Mouse (Mus musculus): Measurements from ENCODE around the gene Slc12a3. TPM values are rescaled to one million over a fixed set of nuclear protein-coding genes. Genes with fewer than 3 reads are reported as not detected.
A peak's percentile ranks its signal among the peaks of the same experiment; 100 is the strongest.

The Slc12a3 gene
- total and polyA plus RNA-seq, 2 experiments from 2014 or later, result 0.05 TPM; not detected in 1

DNA sequence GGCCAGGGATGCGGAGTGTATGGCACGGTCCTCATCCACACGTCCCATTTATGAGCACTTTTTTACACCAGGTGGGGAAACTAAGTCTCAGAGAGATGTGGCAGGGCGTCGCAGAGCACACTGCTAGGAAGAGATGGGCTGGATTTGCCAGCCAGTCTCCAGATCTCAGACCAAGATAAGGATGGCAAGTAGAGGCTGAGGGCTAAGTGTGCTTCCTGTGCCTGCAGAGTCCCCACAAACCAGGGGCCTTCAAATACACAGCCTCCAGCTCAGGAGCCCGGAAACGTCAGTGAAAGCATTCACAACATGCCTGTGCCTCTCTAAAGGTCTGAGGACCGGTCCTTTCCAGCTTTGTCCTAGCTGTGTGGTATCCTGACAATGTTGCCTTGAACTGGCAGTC, 8.6 kb downstream of the Slc12a3 start:
- Histone ChIP-seq H3K27me3 (ENCODE audit: insufficient read depth, low read length) (no peaks in the 10 kb centered on the region), H3K9ac (replicated peaks; ENCODE audit: low read length, poor library complexity, severe bottlenecking) (no peak overlapping the region), H3K9me3 (ENCODE audit: low read length) (no peaks in the 10 kb centered on the region), H3K4me1 (ENCODE audit: insufficient read depth, low read length) (no peaks in the 10 kb centered on the region), H3K36me3 (ENCODE audit: insufficient read depth, low read length) (no peaks in the 10 kb centered on the region), H3K4me2 (ENCODE audit: low read depth, low read length, poor library complexity, severe bottlenecking) (no peak overlapping the region), H3K4me3 (ENCODE audit: low read depth, low read length) (no peak overlapping the region), H3K27ac (ENCODE audit: low read depth, low read length) (no peak overlapping the region)
- ATAC-seq (ENCODE audit: low FRiP score) (no peak), DNase-seq (ENCODE audit: low spot score) (no peak)
- 86% methylated on average over 8 of the region's 8 CpGs for WGBS
- no peak for TF ChIP-seq CTCF (IDR thresholded peaks at IDR 0.05)

DNA sequence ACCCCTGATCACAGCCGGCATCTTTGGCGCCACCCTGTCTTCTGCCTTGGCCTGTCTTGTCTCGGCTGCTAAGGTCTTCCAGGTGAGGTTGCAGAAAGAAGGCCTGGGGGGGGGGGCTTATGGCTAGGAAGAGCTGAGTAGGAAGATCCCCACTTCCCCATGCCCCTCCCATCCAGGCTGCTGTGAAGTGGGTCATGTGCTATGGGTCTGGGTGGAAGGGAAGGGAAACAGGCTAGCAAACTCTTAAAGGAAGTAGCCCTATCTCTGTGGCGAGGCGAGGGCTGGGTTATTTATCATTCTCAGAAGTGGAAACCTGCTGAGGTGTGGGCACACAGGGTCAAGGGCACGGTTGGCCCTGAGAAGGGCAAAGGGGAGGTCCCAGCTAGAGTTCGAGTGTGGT, 11.8 kb downstream of the Slc12a3 start:
- Histone ChIP-seq H3K9ac (replicated peaks; ENCODE audit: low read length, poor library complexity, severe bottlenecking) (no peak overlapping the region), H3K4me1 (ENCODE audit: insufficient read depth, low read length) (no peaks in the 10 kb centered on the region), H3K27me3 (ENCODE audit: insufficient read depth, low read length) (no peaks in the 10 kb centered on the region), H3K9me3 (ENCODE audit: low read length) (no peaks in the 10 kb centered on the region), H3K36me3 (ENCODE audit: insufficient read depth, low read length) (no peaks in the 10 kb centered on the region), H3K4me2 (ENCODE audit: low read depth, low read length, poor library complexity, severe bottlenecking) (no peak overlapping the region), H3K4me3 (ENCODE audit: low read depth, low read length) (no peak overlapping the region), H3K27ac (ENCODE audit: low read depth, low read length) (no peak overlapping the region)
- DNase-seq (ENCODE audit: low spot score), result no peak
- no peak for TF ChIP-seq CTCF (IDR thresholded peaks at IDR 0.05)
- 90% methylated on average over 7 of the region's 7 CpGs for WGBS
- ATAC-seq (ENCODE audit: low FRiP score), result no peak

DNA sequence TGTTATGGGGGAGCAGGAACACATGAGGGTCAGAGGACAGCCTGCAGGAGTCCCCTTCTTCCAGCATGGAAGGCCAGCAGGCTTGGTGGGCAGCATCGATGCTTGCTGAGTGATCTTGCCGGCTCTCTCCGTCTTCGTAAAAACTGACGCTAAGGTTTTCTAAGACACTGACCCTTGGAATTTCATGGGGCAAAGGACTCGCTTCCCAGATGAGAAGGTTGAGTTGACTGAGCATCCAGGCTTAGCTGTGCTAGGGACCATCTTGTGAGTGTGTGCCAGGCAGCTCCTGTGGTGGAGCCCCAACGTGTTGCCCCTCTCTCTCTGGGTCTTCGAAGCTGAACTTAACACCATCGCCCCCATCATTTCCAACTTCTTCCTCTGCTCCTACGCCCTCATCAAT, 13.7 kb downstream of the Slc12a3 start:
- 92% methylated on average over 10 of the region's 10 CpGs for WGBS
- TF ChIP-seq CTCF (IDR thresholded peaks at IDR 0.05), result no peak
- H3K4me1 ChIP-seq (ENCODE audit: insufficient read depth, low read length), result no peaks in the 10 kb centered on the region
- no peak overlapping the region for H3K9ac ChIP-seq (replicated peaks; ENCODE audit: low read length, poor library complexity, severe bottlenecking)
- H3K9me3 ChIP-seq (ENCODE audit: low read length), result no peaks in the 10 kb centered on the region
- H3K27me3 ChIP-seq (ENCODE audit: insufficient read depth, low read length), result no peaks in the 10 kb centered on the region
- H3K4me3 ChIP-seq (ENCODE audit: low read depth, low read length), result no peak overlapping the region
- no peak overlapping the region for H3K27ac ChIP-seq (ENCODE audit: low read depth, low read length)
- ATAC-seq (ENCODE audit: low FRiP score) (no peak), DNase-seq (ENCODE audit: low spot score) (no peak)
- no peaks in the 10 kb centered on the region for H3K36me3 ChIP-seq (ENCODE audit: insufficient read depth, low read length)
- H3K4me2 ChIP-seq (ENCODE audit: low read depth, low read length, poor library complexity, severe bottlenecking), result no peak overlapping the region

DNA sequence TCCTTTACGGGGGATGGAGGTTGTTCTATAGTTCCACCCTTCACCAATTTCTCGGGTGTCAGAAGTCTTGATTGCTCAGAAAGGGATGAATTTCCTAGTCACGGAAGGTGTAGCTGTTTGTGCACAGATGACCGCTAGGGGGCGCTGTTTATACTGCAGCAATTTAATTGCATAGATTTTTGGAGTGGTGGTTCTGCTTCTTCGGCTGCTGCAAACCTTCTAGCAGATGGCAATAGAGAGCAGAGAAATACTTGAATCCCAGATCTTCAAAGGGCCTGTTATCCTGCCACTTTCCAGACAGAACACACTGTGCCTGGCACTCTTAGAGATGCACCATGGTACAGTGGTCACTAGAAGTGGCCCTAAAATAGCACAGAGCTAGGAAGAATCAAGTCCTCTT, 14.3 kb downstream of the Slc12a3 start:
- Histone ChIP-seq H3K4me2 (ENCODE audit: low read depth, low read length, poor library complexity, severe bottlenecking) (no peak overlapping the region), H3K27me3 (ENCODE audit: insufficient read depth, low read length) (no peaks in the 10 kb centered on the region), H3K9me3 (ENCODE audit: low read length) (no peaks in the 10 kb centered on the region), H3K4me3 (ENCODE audit: low read depth, low read length) (no peak overlapping the region), H3K4me1 (ENCODE audit: insufficient read depth, low read length) (no peaks in the 10 kb centered on the region), H3K27ac (ENCODE audit: low read depth, low read length) (no peak overlapping the region), H3K9ac (replicated peaks; ENCODE audit: low read length, poor library complexity, severe bottlenecking) (no peak overlapping the region), H3K36me3 (ENCODE audit: insufficient read depth, low read length) (no peaks in the 10 kb centered on the region)
- 8% methylated on average over 6 of the region's 6 CpGs for WGBS
- peak; percentile 94 for TF ChIP-seq CTCF (IDR thresholded peaks at IDR 0.05)
- DNase-seq (ENCODE audit: low spot score), result peak; percentile 92
- no peak for ATAC-seq (ENCODE audit: low FRiP score)

DNA sequence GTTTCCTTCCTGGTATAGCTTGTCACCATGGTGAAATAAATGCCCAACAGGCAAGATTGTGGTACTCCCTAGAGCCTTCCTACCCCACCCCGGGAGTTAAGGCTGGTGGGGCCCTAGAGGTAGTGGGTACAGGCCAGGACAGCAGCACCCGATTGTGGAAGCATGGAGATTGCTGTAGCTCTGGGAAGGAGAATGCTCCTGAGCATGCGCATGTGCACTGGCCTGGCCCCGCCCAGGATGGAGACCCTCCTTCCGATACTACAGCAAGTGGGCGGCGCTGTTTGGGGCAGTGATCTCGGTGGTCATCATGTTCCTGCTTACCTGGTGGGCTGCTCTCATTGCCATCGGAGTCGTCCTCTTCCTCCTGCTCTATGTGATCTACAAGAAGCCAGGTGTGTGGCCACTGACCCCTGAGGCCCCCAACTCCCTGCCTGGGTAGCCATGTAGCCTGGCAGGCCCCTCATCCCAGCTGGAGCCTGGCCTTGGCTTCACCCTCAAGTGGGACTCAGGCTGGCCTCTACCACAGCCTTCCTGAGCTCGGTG, 14.8 kb downstream of the Slc12a3 start:
- DNase-seq (ENCODE audit: low spot score), result no peak
- Histone ChIP-seq H3K27ac (ENCODE audit: low read depth, low read length) (no peak overlapping the region), H3K9me3 (ENCODE audit: low read length) (no peaks in the 10 kb centered on the region), H3K27me3 (ENCODE audit: insufficient read depth, low read length) (no peaks in the 10 kb centered on the region), H3K4me1 (ENCODE audit: insufficient read depth, low read length) (no peaks in the 10 kb centered on the region), H3K4me2 (ENCODE audit: low read depth, low read length, poor library complexity, severe bottlenecking) (no peak overlapping the region), H3K4me3 (ENCODE audit: low read depth, low read length) (no peak overlapping the region), H3K36me3 (ENCODE audit: insufficient read depth, low read length) (no peaks in the 10 kb centered on the region), H3K9ac (replicated peaks; ENCODE audit: low read length, poor library complexity, severe bottlenecking) (no peak overlapping the region)
- no peak for ATAC-seq (ENCODE audit: low FRiP score)
- TF ChIP-seq CTCF (IDR thresholded peaks at IDR 0.05), result no peak
- WGBS, result 91% methylated on average over 11 of the region's 11 CpGs

DNA sequence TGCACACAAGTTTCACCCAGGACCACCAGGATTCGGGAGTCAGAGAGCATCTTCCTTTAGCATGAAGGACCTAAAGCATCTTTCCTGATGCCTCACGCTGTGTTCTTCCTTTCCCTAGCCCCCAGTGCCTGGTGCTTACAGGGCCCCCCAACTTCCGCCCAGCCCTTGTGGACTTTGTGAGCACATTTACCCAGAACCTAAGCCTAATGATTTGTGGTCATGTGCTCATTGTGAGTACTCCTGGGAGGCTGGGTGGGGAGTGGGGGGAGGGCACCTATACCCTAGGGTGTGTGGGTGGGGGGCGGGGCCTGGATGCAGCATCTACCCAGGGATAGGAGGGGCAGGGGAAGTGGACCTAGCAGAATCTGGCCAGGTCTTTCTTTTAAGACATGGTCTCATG, 16.7 kb downstream of the Slc12a3 start:
- Histone ChIP-seq H3K9me3 (ENCODE audit: low read length) (no peaks in the 10 kb centered on the region), H3K27ac (ENCODE audit: low read depth, low read length) (no peak overlapping the region), H3K4me3 (ENCODE audit: low read depth, low read length) (no peak overlapping the region), H3K4me2 (ENCODE audit: low read depth, low read length, poor library complexity, severe bottlenecking) (no peak overlapping the region), H3K4me1 (ENCODE audit: insufficient read depth, low read length) (no peaks in the 10 kb centered on the region), H3K9ac (replicated peaks; ENCODE audit: low read length, poor library complexity, severe bottlenecking) (no peak overlapping the region), H3K27me3 (ENCODE audit: insufficient read depth, low read length) (no peaks in the 10 kb centered on the region), H3K36me3 (ENCODE audit: insufficient read depth, low read length) (no peaks in the 10 kb centered on the region)
- TF ChIP-seq CTCF (IDR thresholded peaks at IDR 0.05), result no peak
- WGBS, result 93% methylated on average over 4 of the region's 4 CpGs
- ATAC-seq (ENCODE audit: low FRiP score) (no peak), DNase-seq (ENCODE audit: low spot score) (no peak)
